Comparison of ENCODE assay signal across 8 mouse cellular contexts in the genomic region with DNA sequence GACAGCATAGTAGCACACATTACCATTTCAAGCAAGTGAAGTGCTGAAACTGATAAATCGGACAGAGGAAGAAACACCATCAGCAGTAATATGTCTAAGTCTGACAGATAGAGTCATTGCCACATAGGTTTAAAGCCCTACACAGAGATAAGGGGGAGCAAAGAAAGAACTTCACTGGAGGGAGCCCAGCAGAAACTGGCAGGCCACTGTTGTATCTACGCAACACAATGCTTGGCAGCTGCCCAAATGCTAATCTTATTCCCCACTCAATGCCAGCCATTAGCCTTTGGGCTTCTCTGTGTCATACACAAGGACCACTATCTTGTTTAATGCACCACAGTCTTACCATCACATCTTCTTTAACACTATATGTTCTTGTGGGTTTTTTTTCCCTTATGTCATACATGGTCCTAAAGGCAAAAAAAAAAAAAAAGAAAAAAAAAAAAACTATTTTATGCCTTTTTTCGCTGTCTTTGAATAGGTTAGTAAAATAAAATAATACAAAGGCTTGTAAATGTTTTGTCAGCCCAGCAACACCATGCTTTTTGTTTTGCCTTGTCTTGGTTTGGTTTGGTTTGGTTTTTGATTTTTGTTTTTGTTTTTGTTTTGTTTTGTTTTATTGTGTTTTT.
A peak's percentile ranks its signal among the peaks of the same experiment; 100 is the strongest.
DNase-seq lines count a peak whose midpoint lies in the region; ATAC-seq and TF ChIP-seq lines count a peak whose summit lies in the region.

No protein-coding gene starts in this region.

- no peaks in the 10 kb centered on the region for H3K9me3 ChIP-seq in midbrain, postnatal 0 days (ENCODE audit: low read length)

- DNase-seq in frontal cortex, postnatal 14 days (ENCODE audit: low spot score in 2 of 2), result no peak
- DNase-seq in right cerebral cortex, postnatal 10 days (ENCODE audit: low spot score in 2 of 2), result peak; percentile 22 to 25
- DNase-seq in right cerebral cortex, postnatal 4 days, result no peak
- DNase-seq in heart, postnatal 4 days, result peak; percentile 72
- peak; percentile 47 for DNase-seq in midbrain, postnatal 0 days (ENCODE audit: low spot score)
- DNase-seq in spleen, postnatal 4 days (ENCODE audit: low spot score in 2 of 2), result no peak

- H3K9ac ChIP-seq in midbrain, postnatal 0 days (replicated peaks; ENCODE audit: low read length, poor library complexity, severe bottlenecking), result no peak overlapping the region

- 50% methylated on average over 3 of the region's 3 CpGs for WGBS in midbrain, postnatal 0 days

- ATAC-seq in frontal cortex, adult (ENCODE audit: low TSS enrichment), result peak; percentile 41
- no peak for ATAC-seq in midbrain, postnatal 0 days (ENCODE audit: low FRiP score)
- no peak for ATAC-seq in erythroid progenitor cell, adult 5-6 weeks (replicated peaks; ENCODE audit: low FRiP score, poor library complexity, severe bottlenecking)

- H3K4me2 ChIP-seq in midbrain, postnatal 0 days (ENCODE audit: low read depth, low read length, poor library complexity, severe bottlenecking), result no peak overlapping the region

- no peaks in the 10 kb centered on the region for H3K4me1 ChIP-seq in midbrain, postnatal 0 days (ENCODE audit: insufficient read depth, low read length)

- H3K4me3 ChIP-seq in midbrain, postnatal 0 days (ENCODE audit: low read depth, low read length), result no peak overlapping the region

- no peaks in the 10 kb centered on the region for H3K36me3 ChIP-seq in midbrain, postnatal 0 days (ENCODE audit: insufficient read depth, low read length)

- H3K27ac ChIP-seq in midbrain, postnatal 0 days (ENCODE audit: low read depth, low read length), result no peak overlapping the region

- no peaks in the 10 kb centered on the region for H3K27me3 ChIP-seq in midbrain, postnatal 0 days (ENCODE audit: insufficient read depth, low read length)

- no peak for TF ChIP-seq CTCF in midbrain, postnatal 0 days (IDR thresholded peaks at IDR 0.05)

Comparison
In these comparisons a context has a peak if more than half of its experiments do, and no peak if none do; other contexts are left out.
1. DNase-seq: peak in right cerebral cortex, postnatal 10 days (2 of 2), heart, postnatal 4 days (single experiment) and midbrain, postnatal 0 days (single experiment); none in frontal cortex, postnatal 14 days (0 of 2), right cerebral cortex, postnatal 4 days (single experiment) and spleen, postnatal 4 days (0 of 2).